Mouse (Mus musculus) adrenal gland, postnatal 4 days (tissue): ENCODE measurements around the gene Ap4b1. TPM values are rescaled to one million over a fixed set of nuclear protein-coding genes. Genes with fewer than 3 reads are reported as not detected.
A peak's percentile ranks its signal among the peaks of the same experiment; 100 is the strongest.
"Not testable (repeated sequence)": the region's sequence is repeated elsewhere in the genome, so short reads cannot be mapped to it uniquely, and the experiment has no call there.

Experiments used
- DNase-seq, 2 experiments: peaks; one replicate each; pipeline ENCODE4 v3.0.0; 2021 to 2022; ENCODE audit warnings: low spot score in 2 of 2, mixed read lengths in 2 of 2
- total RNA-seq, 2 experiments: library from RNA; stranded (reverse); gene quantifications; 2 replicates each; pipeline ENCODE4 v1.2.3; 2021

Ap4b1 gene
- total RNA-seq, 2 experiments from 2014 or later = 18.7 to 22.1 TPM

GRCm38 (mm10) chr3:103796389-103796788 is 12.9 kb upstream of the Ap4b1 start:
- DNase-seq = no peak

- no peak for DNase-seq
Measured at GRCm38 (mm10) chr3:103799507-103799906, 9.8 kb upstream of the Ap4b1 start.

- peak in 1 of 2 experiments; percentile 52 for DNase-seq
Measured at GRCm38 (mm10) chr3:103801631-103802531, 7.4 kb upstream of the Ap4b1 start.

- DNase-seq = no peak
Measured at GRCm38 (mm10) chr3:103802861-103803260, 6.5 kb upstream of the Ap4b1 start.

GRCm38 (mm10) chr3:103805671-103806070 is 3.6 kb upstream of the Ap4b1 start:
- no peak for DNase-seq

GRCm38 (mm10) chr3:103809799-103810150 is 455 bp downstream of the Ap4b1 start:
- no peak for DNase-seq

- no peak for DNase-seq
Measured at GRCm38 (mm10) chr3:103810967-103811366, 1.6 kb downstream of the Ap4b1 start.

GRCm38 (mm10) chr3:103827548-103827947 is 18.2 kb downstream of the Ap4b1 start:
- no peak for DNase-seq

- DNase-seq = no peak
Measured at GRCm38 (mm10) chr3:103829036-103829435, 19.7 kb downstream of the Ap4b1 start.

GRCm38 (mm10) chr3:103830681-103831080 is 21.4 kb downstream of the Ap4b1 start:
- DNase-seq = not testable (repeated sequence)

GRCm38 (mm10) chr3:103831146-103831545 is 21.8 kb downstream of the Ap4b1 start:
- no peak for DNase-seq

- DNase-seq = no peak
Measured at GRCm38 (mm10) chr3:103832426-103832825, 23.1 kb downstream of the Ap4b1 start, which contains the start of gene Bcl2l15. Gene Bcl2l15, plus strand, starts transcription at chr3:103832601.

- DNase-seq = no peak
Measured at GRCm38 (mm10) chr3:103834001-103834400, 24.7 kb downstream of the Ap4b1 start.

- no peak for DNase-seq
Measured at GRCm38 (mm10) chr3:103835272-103835950, 26.1 kb downstream of the Ap4b1 start.

- DNase-seq = no peak
Measured at GRCm38 (mm10) chr3:103835951-103836310, 26.6 kb downstream of the Ap4b1 start.

GRCm38 (mm10) chr3:103836453-103836852 is 27.1 kb downstream of the Ap4b1 start:
- DNase-seq = no peak

- no peak for DNase-seq
Measured at GRCm38 (mm10) chr3:103839711-103840110, 30.4 kb downstream of the Ap4b1 start.

GRCm38 (mm10) chr3:103840195-103840594 is 30.9 kb downstream of the Ap4b1 start:
- DNase-seq = not testable (repeated sequence)

GRCm38 (mm10) chr3:103840946-103841345 is 31.6 kb downstream of the Ap4b1 start:
- not testable (repeated sequence) for DNase-seq

- DNase-seq = no peak
Measured at GRCm38 (mm10) chr3:103850644-103851363, 41.5 kb downstream of the Ap4b1 start.

GRCm38 (mm10) chr3:103851481-103851880 is 42.2 kb downstream of the Ap4b1 start:
- no peak for DNase-seq

GRCm38 (mm10) chr3:103851882-103852281 is 42.6 kb downstream of the Ap4b1 start:
- no peak for DNase-seq
